Mouse (Mus musculus): ENCODE data around the gene Rasl11b.
A peak's percentile ranks its signal among the peaks of the same experiment; 100 is the strongest.

Rasl11b gene

GRCm38 (mm10) chr5:74188076-74188475 is 7.0 kb upstream of the Rasl11b start:
- DNase-seq (ENCODE audit: low read depth): no peak

GRCm38 (mm10) chr5:74188886-74189285 is 6.2 kb upstream of the Rasl11b start:
- DNase-seq (ENCODE audit: low read depth): no peak

GRCm38 (mm10) chr5:74189484-74190160 is 5.5 kb upstream of the Rasl11b start:
- DNase-seq (ENCODE audit: low read depth): no peak

GRCm38 (mm10) chr5:74190161-74190491 is 5.0 kb upstream of the Rasl11b start:
- DNase-seq (ENCODE audit: low read depth): peak; percentile 89

GRCm38 (mm10) chr5:74190911-74191310 is 4.2 kb upstream of the Rasl11b start:
- no peak for DNase-seq (ENCODE audit: low read depth)

GRCm38 (mm10) chr5:74193008-74193407 is 2.1 kb upstream of the Rasl11b start:
- no peak for DNase-seq (ENCODE audit: low read depth)

GRCm38 (mm10) chr5:74193626-74194025 is 1.5 kb upstream of the Rasl11b start:
- no peak for DNase-seq (ENCODE audit: low read depth)

GRCm38 (mm10) chr5:74194027-74194840 is 852 bp upstream of the Rasl11b start:
- no peak for DNase-seq (ENCODE audit: low read depth)

- DNase-seq (ENCODE audit: low read depth): no peak
Observed at GRCm38 (mm10) chr5:74195614-74196306, 674 bp downstream of the Rasl11b start.

GRCm38 (mm10) chr5:74196307-74196618 is 1.2 kb downstream of the Rasl11b start:
- DNase-seq (ENCODE audit: low read depth): no peak

- no peak for DNase-seq (ENCODE audit: low read depth)
Observed at GRCm38 (mm10) chr5:74197541-74198330, 2.6 kb downstream of the Rasl11b start.

GRCm38 (mm10) chr5:74198446-74198845 is 3.4 kb downstream of the Rasl11b start:
- no peak for DNase-seq (ENCODE audit: low read depth)

GRCm38 (mm10) chr5:74199793-74200192 is 4.7 kb downstream of the Rasl11b start:
- DNase-seq (ENCODE audit: low read depth): no peak

GRCm38 (mm10) chr5:74200481-74200880 is 5.4 kb downstream of the Rasl11b start:
- DNase-seq (ENCODE audit: low read depth): no peak

GRCm38 (mm10) chr5:74201570-74202357 is 6.7 kb downstream of the Rasl11b start:
- no peak for DNase-seq (ENCODE audit: low read depth)

GRCm38 (mm10) chr5:74202515-74202914 is 7.4 kb downstream of the Rasl11b start:
- no peak for DNase-seq (ENCODE audit: low read depth)

GRCm38 (mm10) chr5:74204465-74204864 is 9.4 kb downstream of the Rasl11b start:
- no peak for DNase-seq (ENCODE audit: low read depth)

GRCm38 (mm10) chr5:74205509-74205908 is 10.4 kb downstream of the Rasl11b start:
- DNase-seq (ENCODE audit: low read depth): no peak

GRCm38 (mm10) chr5:74206038-74206437 is 11.0 kb downstream of the Rasl11b start:
- DNase-seq (ENCODE audit: low read depth): no peak

GRCm38 (mm10) chr5:74206649-74207048 is 11.6 kb downstream of the Rasl11b start:
- DNase-seq (ENCODE audit: low read depth): no peak

GRCm38 (mm10) chr5:74207209-74207608 is 12.1 kb downstream of the Rasl11b start:
- no peak for DNase-seq (ENCODE audit: low read depth)

GRCm38 (mm10) chr5:74208438-74208837 is 13.4 kb downstream of the Rasl11b start:
- no peak for DNase-seq (ENCODE audit: low read depth)
